ENCODE assay signal across 16 mouse cellular contexts in the genomic region with DNA sequence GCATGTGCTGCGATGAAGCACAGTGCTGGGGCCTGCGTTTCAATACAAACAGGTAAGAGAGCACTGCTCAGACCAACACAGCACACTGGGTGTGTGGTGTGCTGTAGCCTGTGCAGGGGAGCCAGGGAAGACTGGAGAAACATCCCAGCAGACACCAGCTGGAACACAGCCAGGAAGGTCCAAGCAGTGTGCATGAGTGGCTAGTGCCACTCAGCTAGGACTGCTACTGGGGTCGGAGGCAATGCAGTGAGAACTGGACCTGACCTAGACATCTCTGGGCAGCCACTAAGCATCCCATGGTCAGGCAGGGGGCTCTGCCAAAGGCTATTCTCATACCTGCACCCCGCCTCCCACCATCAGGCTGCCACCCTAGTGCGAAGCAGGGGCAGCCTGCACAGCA. TPM values are rescaled to one million over a fixed set of nuclear protein-coding genes. Genes with fewer than 3 reads are reported as not detected.
"Had no signal": no experiment of that assay in that cellular context is flagged by ENCODE, and none has a peak within 500 bp of the region (broad histone marks: within the 10 kb centered on the region; RNA-seq: fewer than 3 reads in every experiment).

No protein-coding gene starts in this region.

- H3K9me3 ChIP-seq: limb, embryonic 12.5 days; limb, embryonic 15.5 days; midbrain, embryonic 13.5 days had no signal

- DNase-seq: kidney, adult 2 months; kidney, postnatal 36 days; left cerebral cortex, postnatal 4 days; liver, postnatal 0 days; lung, embryonic 14.5 days; thymus, adult 18-20 months had no signal

- H3K9ac ChIP-seq: limb, embryonic 12.5 days; limb, embryonic 15.5 days; liver, embryonic 14.5 days; liver, postnatal 0 days; lung, embryonic 14.5 days had no signal

- H3K27ac ChIP-seq: kidney, postnatal 0 days; limb, embryonic 12.5 days; limb, embryonic 15.5 days; liver, embryonic 14.5 days; macrophage had no signal

- H3K4me2 ChIP-seq: limb, embryonic 12.5 days; limb, embryonic 15.5 days; liver, embryonic 11.5 days; lung, embryonic 14.5 days; midbrain, embryonic 13.5 days had no signal

- H3K4me3 ChIP-seq: limb, embryonic 12.5 days; limb, embryonic 15.5 days; midbrain, embryonic 13.5 days had no signal

- H3K27me3 ChIP-seq: limb, embryonic 12.5 days; limb, embryonic 15.5 days had no signal

- ATAC-seq: liver, postnatal 0 days; lung, postnatal 0 days; midbrain, embryonic 13.5 days had no signal

RNA-seq across cellular contexts. Expression of a gene that starts 39.4 kb away (rescaled TPM):
- polyA plus RNA-seq: lung, embryonic 14.5 days; macrophage; midbrain, postnatal 0 days; small intestine, adult 2 months had no signal
